Mouse (Mus musculus) hindbrain, embryonic 14.5 days (tissue): Measurements from ENCODE around the gene Nlrp6. TPM values are rescaled to one million over a fixed set of nuclear protein-coding genes. Genes with fewer than 3 reads are reported as not detected.
"Not testable (repeated sequence)": the region's sequence is repeated elsewhere in the genome, so short reads cannot be mapped to it uniquely, and the experiment has no call there.

Experiments used
- ATAC-seq: fragments of 200-750 bp; cut with Nextera tagmentation; 2 replicates; pipeline ENCODE4 v1.8.0; 2017; ENCODE audit warnings: moderate number of reproducible peaks, mild to moderate bottlenecking, moderate TSS enrichment, moderate library complexity; ENCODE audit not compliant: low FRiP score
- DNase-seq: peaks from one replicate; pipeline ENCODE4 v3.0.0-alpha.2; 2015; ENCODE audit warnings: low spot score
- H3K27ac ChIP-seq: fragments of 300-500 bp; sonication (generic); 2 replicates; pipeline ENCODE4 v1.5.1; 2014; ENCODE audit warnings: mild to moderate bottlenecking, moderate library complexity
- H3K27me3 ChIP-seq: fragments of 300-500 bp; sonication (generic); 2 replicates; pipeline ENCODE4 v1.6.1; 2014; ENCODE audit warnings: mild to moderate bottlenecking, low read length, mixed read lengths; ENCODE audit not compliant: control insufficient read depth, insufficient read depth
- H3K36me3 ChIP-seq: fragments of 300-500 bp; sonication (generic); replicated peaks from 2 replicates; pipeline ENCODE4 v1.6.1; 2014; ENCODE audit not compliant: control insufficient read depth, insufficient read depth
- H3K4me1 ChIP-seq: fragments of 300-500 bp; sonication (generic); replicated peaks from 2 replicates; pipeline ENCODE4 v1.6.1; 2014; ENCODE audit warnings: antibody characterized with exemption, low read length, mixed read lengths; ENCODE audit not compliant: control insufficient read depth, insufficient read depth
- H3K4me2 ChIP-seq: fragments of 300-500 bp; sonication (generic); replicated peaks from 2 replicates; pipeline ENCODE4 v1.6.1; 2014; ENCODE audit warnings: mild to moderate bottlenecking, moderate library complexity
- H3K4me3 ChIP-seq: fragments of 300-500 bp; sonication (generic); replicated peaks from 2 replicates; pipeline ENCODE4 v1.5.1; 2014; ENCODE audit warnings: mild to moderate bottlenecking, low read length
- H3K9ac ChIP-seq: fragments of 300-500 bp; sonication (generic); 2 replicates; pipeline ENCODE4 v1.6.1; 2014
- H3K9me3 ChIP-seq: fragments of 300-500 bp; sonication (generic); 2 replicates; pipeline ENCODE4 v1.6.1; 2016; ENCODE audit warnings: low read length; ENCODE audit not compliant: control insufficient read depth
- WGBS: fragments of 180-500 bp; shearing (Covaris S2); extraction: QIAGEN DNeasy Blood & Tissue Kit; methylation state at CpG from one replicate; pipeline ENCODE4 v1.1.7; 2014; 5-methylcytosine and 5-hydroxymethylcytosine counted together
- polyA plus RNA-seq: library from polyadenylated mRNA; unstranded; fragments of >200 nt; fragmentation: Nextera tagmentation; extraction: Ambion mirVana; gene quantifications from 2 replicates; pipeline ENCODE4 v1.2.1, GENCODE M21; 2014

The Nlrp6 gene
- polyA plus RNA-seq, 1 experiment from 2014 or later = 0.60 TPM

DNA sequence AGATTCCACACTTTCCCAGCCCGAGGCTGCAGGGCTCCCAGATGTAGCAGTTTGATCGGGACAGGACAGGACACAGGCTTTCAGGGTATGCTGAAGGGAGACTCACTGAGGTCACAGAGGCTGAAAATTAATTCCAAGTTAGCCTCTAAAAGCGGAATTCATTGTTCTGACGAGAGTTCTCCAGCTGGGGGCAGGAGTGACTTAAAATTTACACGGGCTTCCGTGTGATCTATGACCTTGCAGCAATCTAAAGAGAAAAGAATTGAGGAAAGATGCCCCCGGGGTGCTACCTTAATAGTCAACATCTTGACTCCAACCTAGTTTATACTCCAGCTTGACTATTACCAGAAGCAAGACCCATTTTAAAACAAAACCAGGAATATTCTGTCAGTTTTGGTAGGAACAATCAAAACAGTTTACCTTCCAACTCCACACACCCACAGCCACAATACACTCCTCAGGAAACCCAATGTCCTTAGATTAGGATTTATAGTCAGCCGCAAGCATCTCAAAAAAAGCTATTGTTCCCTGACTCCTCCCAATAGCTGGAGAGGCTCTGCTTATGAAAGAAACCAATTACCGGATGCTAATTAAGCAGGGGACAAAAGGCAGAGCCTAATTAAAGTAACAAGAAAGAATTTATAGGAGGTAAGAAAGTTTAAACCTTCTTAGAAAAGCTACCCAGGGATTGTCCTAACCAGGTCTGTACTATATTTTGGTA is 38.6 kb downstream of the Nlrp6 start:
- no peak for ATAC-seq
- WGBS = 3% methylated on average over 9 of the region's 9 CpGs
- Histone ChIP-seq H3K36me3 (no peaks in the 10 kb centered on the region), H3K4me2 (no peak overlapping the region), H3K9me3 (no peaks in the 10 kb centered on the region), H3K27me3 (no peaks in the 10 kb centered on the region), H3K9ac (no peak overlapping the region), H3K4me3 (no peak overlapping the region), H3K27ac (no peak overlapping the region), H3K4me1 (peaks cover 8% of the 10 kb centered on the region; the same call in 1 of the 2 replicates)
- peak; percentile 68 for DNase-seq

DNA sequence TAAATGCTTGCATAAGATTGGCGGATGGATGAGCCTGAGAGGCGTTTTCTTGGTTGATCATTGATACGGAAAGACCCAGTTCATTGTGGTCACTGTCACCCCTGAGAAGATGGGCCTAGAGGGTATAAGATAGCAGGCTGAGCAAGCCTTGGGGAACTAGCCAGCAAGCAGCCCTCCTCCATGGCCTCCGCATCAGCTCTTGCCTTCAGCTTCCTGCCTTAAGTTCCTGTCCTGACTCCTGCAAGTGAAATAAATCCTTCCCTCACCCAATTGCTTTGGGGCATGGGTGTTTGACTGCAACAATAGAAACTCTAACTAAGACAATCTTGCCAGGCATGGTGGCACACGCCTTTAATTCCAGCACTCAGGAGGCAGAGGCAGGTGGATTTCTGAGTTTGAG is 39.3 kb downstream of the Nlrp6 start:
- H3K27me3 ChIP-seq = no peaks in the 10 kb centered on the region
- 57% methylated on average over 5 of the region's 5 CpGs for WGBS
- DNase-seq (no peak), ATAC-seq (no peak)
- peaks cover 5% of the 10 kb centered on the region; the same call in 1 of the 2 replicates for H3K4me1 ChIP-seq
- no peaks in the 10 kb centered on the region for H3K36me3 ChIP-seq
- no peak overlapping the region for H3K9ac ChIP-seq
- H3K4me3 ChIP-seq = no peak overlapping the region
- H3K27ac ChIP-seq = no peak overlapping the region
- H3K4me2 ChIP-seq = no peak overlapping the region
- H3K9me3 ChIP-seq = no peaks in the 10 kb centered on the region

DNA sequence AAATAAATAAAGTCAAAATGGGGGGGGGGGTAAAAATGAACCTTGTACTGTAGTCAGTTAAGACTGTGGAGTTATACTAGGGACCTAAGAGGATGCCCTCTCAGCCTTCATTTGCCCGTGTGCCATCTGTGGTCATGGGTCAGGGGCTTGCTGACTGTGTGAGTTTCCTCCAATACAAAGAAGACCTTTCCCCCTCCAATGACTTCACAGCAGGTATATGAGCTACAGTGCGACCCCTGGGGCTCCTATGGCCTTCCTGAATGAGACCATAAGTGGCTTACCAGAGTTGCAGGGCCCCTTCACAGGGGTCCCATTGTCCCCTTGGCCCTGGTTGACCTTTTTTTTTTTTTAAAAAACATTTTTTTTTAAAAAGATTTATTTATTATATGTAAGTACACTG is 40.7 kb downstream of the Nlrp6 start:
- 42% methylated on average over 2 of the region's 2 CpGs for WGBS
- H3K4me3 ChIP-seq = no peak overlapping the region
- no peak for DNase-seq
- no peaks in the 10 kb centered on the region for H3K9me3 ChIP-seq
- H3K4me1 ChIP-seq = no peaks in the 10 kb centered on the region; the same call in 1 of the 2 replicates
- H3K27ac ChIP-seq = no peak overlapping the region
- no peak overlapping the region for H3K9ac ChIP-seq
- no peaks in the 10 kb centered on the region for H3K36me3 ChIP-seq
- H3K4me2 ChIP-seq = no peak overlapping the region
- H3K27me3 ChIP-seq = no peaks in the 10 kb centered on the region
- ATAC-seq = no peak

DNA sequence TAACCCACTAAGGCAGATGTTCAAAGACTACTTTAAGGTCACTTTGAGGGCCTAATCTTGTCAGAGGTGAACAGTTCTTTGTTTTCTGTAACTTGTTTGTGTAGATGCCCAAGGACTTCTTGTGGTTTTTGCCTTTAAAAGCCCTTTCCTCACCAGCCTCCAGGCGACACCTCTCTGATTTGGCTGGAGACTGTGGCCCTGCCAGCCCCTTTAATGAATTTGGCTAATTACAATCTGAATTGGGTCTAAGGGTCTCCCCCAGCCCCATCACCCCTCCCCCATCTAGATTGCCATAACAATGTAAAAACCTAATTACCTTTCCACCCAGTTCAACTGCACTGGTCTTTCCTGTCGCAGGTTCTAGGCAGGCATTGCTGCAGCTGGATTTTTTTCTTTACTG is 42.0 kb downstream of the Nlrp6 start:
- H3K27ac ChIP-seq = no peak overlapping the region
- no peaks in the 10 kb centered on the region for H3K36me3 ChIP-seq
- no peak overlapping the region for H3K4me3 ChIP-seq
- H3K9ac ChIP-seq = no peak overlapping the region
- H3K27me3 ChIP-seq = no peaks in the 10 kb centered on the region
- WGBS = 68% methylated on average over 2 of the region's 2 CpGs
- no peak for DNase-seq
- H3K4me2 ChIP-seq = no peak overlapping the region
- ATAC-seq = no peak
- no peaks in the 10 kb centered on the region; the same call in 1 of the 2 replicates for H3K4me1 ChIP-seq
- H3K9me3 ChIP-seq = no peaks in the 10 kb centered on the region

DNA sequence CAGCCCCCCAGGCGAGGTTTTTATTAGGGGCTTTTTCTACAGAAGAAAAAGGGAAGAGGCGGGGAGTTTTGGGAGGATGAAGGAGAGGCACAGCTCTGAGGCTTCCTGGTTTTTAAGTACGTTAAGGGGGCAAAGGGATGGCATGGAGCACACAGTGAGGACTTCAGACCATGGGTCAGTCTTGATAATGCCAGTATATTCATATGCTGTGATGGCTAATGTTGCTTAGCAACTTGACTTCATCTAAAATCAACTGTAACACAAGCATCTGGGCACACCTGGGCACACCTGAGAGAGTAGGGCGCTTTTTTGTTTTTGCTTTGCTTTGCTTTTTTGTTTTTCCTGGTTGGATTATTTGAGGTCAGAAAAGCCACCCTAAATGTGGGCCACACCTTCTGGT is 46.2 kb downstream of the Nlrp6 start, which contains the start of gene Ifitm1:
TSS of gene Ifitm1 (plus strand) at position 301 of the 400 bp plus-strand sequence.
- WGBS = 89% methylated on average over 4 of the region's 4 CpGs
- no peak within 1 kb of the TSS for H3K27ac ChIP-seq
- no peaks in the 10 kb centered on the region for H3K27me3 ChIP-seq
- ATAC-seq = no peak
- no peak within 1 kb of the TSS for H3K9ac ChIP-seq
- no peak for DNase-seq
- H3K4me1 ChIP-seq = no peaks in the 10 kb centered on the region
- H3K4me2 ChIP-seq = no peak within 1 kb of the TSS
- H3K4me3 ChIP-seq = no peak within 1 kb of the TSS
- H3K9me3 ChIP-seq = no peaks in the 10 kb centered on the region
- no peaks in the 10 kb centered on the region for H3K36me3 ChIP-seq

DNA sequence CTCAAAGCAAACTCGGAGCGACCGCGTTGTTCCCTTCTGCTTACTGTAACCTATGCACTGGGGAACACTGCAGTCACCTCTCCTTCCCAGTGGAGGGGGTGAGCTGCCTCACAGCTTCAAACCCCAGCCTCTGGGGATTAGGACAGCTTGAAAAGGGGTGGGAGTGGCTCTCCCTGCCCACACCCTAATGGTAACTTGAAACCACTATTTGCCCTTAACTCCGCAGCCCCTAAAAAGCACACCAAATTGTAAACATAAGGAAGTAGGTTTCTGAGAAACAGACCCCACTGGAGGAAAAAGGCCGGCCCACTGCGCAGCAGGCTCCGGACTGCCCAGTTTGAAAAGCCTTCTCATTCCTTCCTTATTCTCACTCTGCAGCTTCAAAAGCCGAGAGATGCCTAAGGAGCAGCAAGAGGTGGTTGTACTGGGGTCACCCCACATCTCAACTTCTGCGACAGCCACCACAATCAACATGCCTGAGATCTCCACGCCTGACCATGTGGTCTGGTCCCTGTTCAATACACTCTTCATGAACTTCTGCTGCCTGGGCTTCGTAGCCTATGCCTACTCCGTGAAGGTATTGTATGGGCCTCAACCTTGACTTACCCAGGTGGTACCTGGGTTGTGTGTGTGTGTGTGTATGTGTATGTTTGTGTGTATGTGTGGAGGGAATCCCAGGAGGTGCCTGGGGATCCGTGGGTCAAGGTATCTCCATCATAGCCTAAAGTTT is 47.3 kb downstream of the Nlrp6 start:
- Histone ChIP-seq H3K27ac (no peak overlapping the region), H3K36me3 (no peaks in the 10 kb centered on the region), H3K4me2 (no peak overlapping the region), H3K4me3 (no peak overlapping the region), H3K4me1 (no peaks in the 10 kb centered on the region), H3K9me3 (no peaks in the 10 kb centered on the region), H3K9ac (no peak overlapping the region), H3K27me3 (no peaks in the 10 kb centered on the region)
- DNase-seq = no peak
- ATAC-seq = no peak
- WGBS = 10% methylated on average over 14 of the region's 14 CpGs

DNA sequence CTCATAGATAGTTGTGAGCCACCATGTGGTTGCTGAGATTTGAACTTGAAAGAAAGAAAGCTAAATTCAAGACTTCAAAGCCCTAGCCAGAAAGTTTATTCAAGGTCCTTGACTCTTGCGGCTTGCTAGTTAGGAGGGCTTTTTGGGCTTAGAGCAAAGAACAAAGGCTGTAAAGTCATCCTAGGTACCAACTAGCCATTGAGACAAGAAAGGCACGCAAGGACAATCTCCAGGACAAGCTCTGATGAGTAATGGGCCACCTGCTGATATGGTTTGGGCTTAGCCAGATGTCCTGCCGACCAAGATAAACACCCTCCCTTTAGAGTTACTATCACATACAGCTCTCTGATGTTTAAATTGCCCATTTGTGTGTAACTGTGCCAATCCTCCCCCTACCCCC is 48.0 kb downstream of the Nlrp6 start:
- ATAC-seq, H3K4me1 ChIP-seq, H3K27ac ChIP-seq, H3K4me3 ChIP-seq, DNase-seq, H3K27me3 ChIP-seq, H3K4me2 ChIP-seq, H3K9me3 ChIP-seq, H3K9ac ChIP-seq, H3K36me3 ChIP-seq: not testable (repeated sequence)
- WGBS = 14% methylated on average over 3 of the region's 3 CpGs

DNA sequence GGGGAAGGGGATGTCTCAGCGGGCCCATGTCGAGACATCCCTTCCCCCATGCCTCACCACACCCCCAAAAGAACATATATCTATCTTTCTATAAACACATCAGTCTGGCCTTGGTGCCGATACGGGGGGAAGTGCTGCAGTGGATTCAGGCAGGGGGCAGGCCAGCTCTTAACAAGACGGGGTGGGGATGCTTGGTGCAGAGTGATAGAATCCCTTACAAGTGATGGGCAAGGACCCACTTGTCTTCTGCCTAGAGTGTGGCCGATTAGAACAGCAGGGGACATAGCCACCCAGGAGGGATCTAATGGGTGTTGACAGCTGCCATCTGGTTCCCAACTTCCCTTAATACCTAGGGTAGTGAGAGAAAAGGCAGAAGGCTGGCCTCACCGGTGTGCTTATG is 50.2 kb downstream of the Nlrp6 start:
- no peaks in the 10 kb centered on the region for H3K36me3 ChIP-seq
- peaks cover 3% of the 10 kb centered on the region; the same call in 1 of the 2 replicates for H3K4me1 ChIP-seq
- DNase-seq (no peak), ATAC-seq (no peak)
- no peak overlapping the region for H3K4me2 ChIP-seq
- H3K9me3 ChIP-seq = no peaks in the 10 kb centered on the region
- 55% methylated on average over 7 of the region's 7 CpGs for WGBS
- H3K27me3 ChIP-seq = 0 out of 2 replicates have a peak, but pooled peaks cover 5% of the 10 kb centered on the region
- H3K27ac ChIP-seq = no peak overlapping the region
- H3K4me3 ChIP-seq = no peak overlapping the region
- H3K9ac ChIP-seq = no peak overlapping the region

DNA sequence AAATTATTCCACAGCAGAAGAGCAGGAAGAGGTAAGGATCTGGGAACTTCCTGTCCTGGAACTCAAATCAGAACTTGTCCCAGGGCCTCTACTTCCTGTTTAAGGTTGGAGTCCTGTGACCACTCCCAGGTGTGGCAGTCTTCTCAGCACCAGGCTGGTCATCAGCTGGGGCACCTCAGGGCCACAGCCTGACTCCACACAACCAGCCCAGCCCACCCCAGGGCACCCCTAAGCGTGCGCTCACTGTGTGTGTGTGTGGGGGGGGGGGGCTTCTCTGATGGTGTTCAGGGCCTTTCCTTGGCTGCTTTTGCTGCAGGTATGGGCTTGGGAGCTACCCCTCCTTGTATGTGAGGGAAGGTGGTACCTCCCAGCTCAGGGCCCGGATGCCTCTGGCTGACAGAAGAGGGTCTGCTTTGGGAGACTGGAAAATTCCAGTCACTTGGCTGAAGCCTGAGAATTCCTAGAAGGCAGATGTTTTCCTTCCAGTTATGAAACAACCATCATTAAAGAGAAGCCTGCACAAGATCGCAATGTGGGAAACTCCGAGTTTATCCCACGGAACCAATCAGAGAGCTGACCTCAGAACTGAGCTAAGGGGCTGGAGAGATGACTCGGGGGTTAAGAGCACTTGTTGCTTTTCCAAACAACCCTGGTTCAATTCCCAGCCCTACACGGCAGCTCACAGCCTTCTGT is 50.9 kb downstream of the Nlrp6 start:
- WGBS = 86% methylated on average over 8 of the region's 8 CpGs
- no peak overlapping the region for H3K27ac ChIP-seq
- ATAC-seq = no peak

More for the DNA sequence above, 50.9 kb downstream of the Nlrp6 start:
- DNase-seq = no peak
- no peak overlapping the region for H3K4me2 ChIP-seq
- H3K9me3 ChIP-seq = no peaks in the 10 kb centered on the region
- no peaks in the 10 kb centered on the region for H3K36me3 ChIP-seq
- 0 out of 2 replicates have a peak, but pooled peaks cover 5% of the 10 kb centered on the region for H3K27me3 ChIP-seq
- no peak overlapping the region for H3K9ac ChIP-seq
- no peak overlapping the region for H3K4me3 ChIP-seq
- H3K4me1 ChIP-seq = peaks cover 3% of the 10 kb centered on the region; the same call in 1 of the 2 replicates
